Mouse (Mus musculus): ENCODE measurements around the gene Grhl3.

Gene Grhl3

GRCm38 (mm10) chr4:135575365-135576140, 2.1 kb upstream of the Grhl3 start:
- in situ Hi-C loops (cut with MseI, MboI): no loop called here

DNA sequence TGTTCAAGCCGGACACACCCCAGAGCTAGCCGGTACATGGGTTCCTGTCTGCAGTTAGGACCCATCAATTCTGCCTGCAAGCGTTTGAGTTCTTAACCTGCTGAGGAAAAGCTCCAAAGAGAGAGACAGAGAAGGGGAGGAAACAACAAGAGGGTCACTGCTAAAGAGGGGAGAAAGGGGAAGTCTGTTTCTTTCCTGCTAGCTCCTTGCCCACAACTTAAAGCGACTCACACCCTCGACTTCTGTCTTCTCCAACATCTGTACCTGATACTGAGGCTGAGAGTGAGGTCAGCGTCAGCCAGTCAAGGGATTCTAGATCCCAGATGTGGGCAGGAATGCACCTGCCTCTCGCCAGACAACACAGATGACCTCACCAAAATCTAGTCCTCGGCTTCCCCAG, 1.2 kb downstream of the Grhl3 start:
- in situ Hi-C loops (cut with MseI, MboI): no loop called here

DNA sequence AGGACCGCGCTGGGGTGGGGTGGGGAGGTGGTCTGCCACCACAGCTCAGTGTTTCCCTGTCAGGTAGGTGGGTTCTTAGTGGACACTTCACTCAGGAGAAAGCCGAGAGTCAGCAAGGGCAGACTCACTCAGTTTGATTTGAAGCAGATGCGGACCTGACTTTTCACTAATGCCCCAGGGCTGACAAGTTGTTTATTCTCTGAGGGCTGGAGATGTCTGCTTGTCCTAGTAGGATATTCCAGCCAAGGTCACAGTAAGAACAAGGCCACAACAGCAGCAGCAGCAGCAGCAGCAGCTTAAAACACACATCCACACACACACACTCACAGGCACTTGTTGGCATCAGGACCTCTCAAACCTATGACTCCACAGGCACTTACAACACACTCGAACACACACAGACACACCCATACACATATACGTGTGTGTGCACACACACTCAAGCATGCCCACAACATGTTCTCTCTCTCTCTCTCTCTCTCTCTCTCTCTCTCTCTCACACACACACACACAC, 2.3 kb downstream of the Grhl3 start:
- in situ Hi-C loops (cut with MseI, MboI): no loop called here

DNA sequence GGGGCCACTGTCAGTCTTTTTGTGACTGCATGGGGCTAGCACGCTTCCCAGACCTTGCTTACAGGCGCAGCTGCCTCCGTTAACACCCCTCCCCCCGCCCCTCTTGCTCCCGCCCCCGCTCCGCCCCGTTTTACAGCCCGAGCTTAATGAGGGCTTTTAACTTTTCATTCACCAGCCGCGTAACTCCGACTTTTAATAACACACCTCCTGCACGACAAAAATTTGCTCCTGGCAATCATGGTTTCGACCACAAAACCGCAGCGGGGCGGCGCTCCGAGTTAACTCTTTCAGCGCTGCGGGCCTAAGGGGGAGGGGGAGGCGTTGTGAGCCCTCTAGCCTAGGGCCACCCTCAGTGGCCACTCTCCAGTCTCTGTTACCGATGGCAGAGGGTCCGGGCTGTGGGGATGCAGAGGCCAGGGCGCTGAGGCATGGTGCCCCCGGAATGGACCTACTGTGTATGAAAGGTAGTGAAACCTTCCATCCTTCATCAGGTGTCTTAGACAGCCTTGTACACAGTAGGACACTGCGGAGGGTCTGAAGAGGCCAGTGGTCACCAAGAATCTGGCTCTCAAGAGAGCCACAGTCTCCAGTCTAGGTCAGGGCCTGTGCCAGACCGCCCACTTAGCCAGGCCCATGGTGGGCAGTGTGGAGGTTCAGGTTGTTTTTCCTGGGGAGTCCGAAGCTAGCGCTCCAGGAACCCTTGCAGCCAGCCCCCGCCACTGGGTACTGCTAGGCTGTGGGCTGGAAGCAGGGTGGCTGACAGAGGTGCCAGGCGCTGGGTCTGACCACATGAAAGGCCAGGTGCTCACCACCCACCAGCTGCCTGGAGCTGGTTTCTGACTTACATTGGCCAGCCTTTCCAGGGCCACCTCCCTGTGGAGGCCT, 3.0 kb downstream of the Grhl3 start:
- in situ Hi-C loops (cut with MseI, MboI): no loop called here

GRCm38 (mm10) chr4:135569201-135569600, 4.2 kb downstream of the Grhl3 start:
- in situ Hi-C loops (cut with MseI, MboI): no loop called here

DNA sequence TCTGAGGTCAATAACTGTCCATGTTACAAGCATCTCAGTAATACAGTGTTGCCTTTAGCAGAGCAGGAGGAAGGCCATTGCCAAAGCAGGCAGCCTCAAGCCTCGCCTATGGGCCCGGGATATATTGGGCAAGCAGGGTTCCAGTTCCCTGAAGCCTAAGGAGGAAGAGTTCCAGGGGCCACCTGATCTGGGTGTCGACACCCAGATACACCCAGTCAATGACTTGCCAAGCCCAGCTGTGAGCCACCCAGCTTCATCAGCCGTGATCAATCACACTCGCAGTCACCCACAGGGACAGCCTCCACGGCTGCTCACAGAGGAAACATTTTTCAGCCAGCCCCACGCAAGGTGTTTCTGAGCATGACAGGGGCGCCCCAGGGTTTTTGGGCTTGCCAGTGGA, 5.9 kb downstream of the Grhl3 start:
- in situ Hi-C loops (cut with MseI, MboI): no loop called here

- in situ Hi-C loops (cut with MseI, MboI): no loop called here
Observed at GRCm38 (mm10) chr4:135567042-135567441, 6.4 kb downstream of the Grhl3 start.

DNA sequence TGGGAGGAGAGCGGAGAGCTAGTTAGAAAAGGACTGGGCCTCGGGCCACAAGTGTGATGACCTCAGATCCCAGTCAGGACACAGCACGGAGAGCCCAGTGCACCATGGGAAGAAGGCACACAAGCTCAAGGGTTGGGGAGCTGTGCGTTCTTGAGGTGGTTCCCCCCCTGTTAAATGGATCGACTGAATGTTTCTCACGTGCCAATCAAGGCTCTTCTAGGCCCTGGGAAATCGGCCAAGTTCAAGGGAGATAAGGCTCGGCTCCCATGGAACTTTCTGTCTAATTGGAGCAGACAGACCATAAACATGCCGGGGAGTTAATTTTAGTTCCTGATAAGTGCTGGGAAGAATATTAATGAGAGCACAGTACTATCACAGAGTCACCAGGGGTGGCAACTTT, 8.0 kb downstream of the Grhl3 start:
- in situ Hi-C loops (cut with MseI, MboI): no loop called here

- in situ Hi-C loops (cut with MseI, MboI): no loop called here
Observed at GRCm38 (mm10) chr4:135563794-135564193, 9.6 kb downstream of the Grhl3 start.

DNA sequence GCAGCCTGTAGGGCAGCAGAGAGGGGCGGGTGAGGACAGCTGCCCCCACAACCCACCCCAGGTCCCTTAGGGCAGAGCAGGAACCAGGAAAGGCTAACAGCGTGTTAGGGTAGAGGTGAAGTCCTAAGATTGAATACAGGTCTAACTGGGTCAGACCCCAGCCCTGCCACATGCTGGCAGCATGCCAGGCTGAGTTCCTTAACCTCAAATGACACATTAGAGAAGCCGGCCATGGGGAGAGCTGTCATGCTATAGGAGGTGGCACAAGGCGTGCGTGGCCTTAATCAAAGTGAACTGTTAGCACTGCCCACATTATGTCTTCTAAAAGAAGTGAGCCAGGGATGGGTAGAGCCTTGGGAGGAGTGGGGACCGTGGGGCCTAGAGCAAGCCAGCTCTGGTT, 24.1 kb downstream of the Grhl3 start:
- in situ Hi-C loops (cut with MseI, MboI): no loop called here

- in situ Hi-C loops (cut with MseI, MboI): no loop called here
Observed at GRCm38 (mm10) chr4:135548521-135549077, 24.8 kb downstream of the Grhl3 start.

DNA sequence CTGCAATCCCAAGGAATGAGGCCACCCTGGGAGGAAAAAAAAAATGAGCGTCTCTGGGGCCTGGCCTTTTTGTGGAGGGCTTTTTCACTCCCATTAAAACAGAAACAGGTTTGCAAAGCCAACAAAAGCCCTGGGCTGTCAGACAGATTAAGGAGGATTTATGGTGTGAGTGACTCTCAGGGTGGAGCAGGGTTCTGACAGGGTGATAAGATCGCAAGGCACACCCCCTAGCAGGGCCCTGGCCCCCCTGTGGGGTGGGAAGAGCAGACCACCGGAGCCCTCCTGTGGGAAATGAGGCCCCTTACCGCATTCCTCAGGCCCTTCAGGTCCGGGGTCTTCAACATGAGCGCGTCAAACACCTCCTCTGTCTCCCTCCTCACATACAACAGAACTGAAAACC, 25.3 kb downstream of the Grhl3 start:
- in situ Hi-C loops (cut with MseI, MboI): no loop called here

GRCm38 (mm10) chr4:135547551-135547950, 25.9 kb downstream of the Grhl3 start:
- in situ Hi-C loops (cut with MseI, MboI): no loop called here

DNA sequence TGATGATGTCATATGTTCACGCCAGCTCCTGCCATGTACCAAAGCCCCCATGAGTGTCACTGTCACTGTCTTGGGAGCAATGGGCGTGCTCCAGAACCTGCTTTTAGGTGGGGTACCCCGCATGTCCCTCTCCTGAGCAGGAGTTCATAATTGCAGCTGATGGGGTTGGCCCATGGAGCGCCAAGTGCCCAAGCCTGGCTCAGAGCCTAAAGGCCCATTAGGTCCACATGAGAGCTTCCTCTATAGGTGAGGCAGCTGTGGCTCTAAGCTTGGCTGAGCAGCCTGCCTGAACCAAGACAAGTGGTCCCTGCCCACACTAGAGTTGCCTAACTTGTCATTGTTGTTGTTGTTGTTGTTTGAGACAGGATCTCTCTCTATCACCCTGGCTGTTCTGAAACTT, 26.6 kb downstream of the Grhl3 start:
- in situ Hi-C loops (cut with MseI, MboI): no loop called here

DNA sequence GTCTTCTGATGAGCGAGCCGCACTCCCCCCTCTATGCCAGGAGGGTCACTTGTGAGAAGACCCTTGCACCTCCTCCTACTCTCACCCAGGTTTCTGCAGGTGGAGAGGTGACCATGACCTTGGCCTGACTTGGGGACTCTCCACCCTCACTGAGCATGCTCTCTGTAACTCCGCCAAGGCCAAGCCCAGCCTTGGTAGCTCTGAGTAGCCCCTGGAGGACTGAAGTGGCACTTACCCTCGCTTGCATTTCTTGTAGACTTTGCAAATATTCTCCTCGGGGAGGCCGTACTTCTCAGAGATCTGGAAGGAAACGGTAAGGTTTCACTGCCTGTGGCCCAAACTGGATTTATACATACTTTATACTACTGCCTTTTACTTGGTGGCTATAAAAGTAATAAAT, 27.4 kb downstream of the Grhl3 start:
- in situ Hi-C loops (cut with MseI, MboI): no loop called here

GRCm38 (mm10) chr4:135545080-135545511, 28.3 kb downstream of the Grhl3 start:
- in situ Hi-C loops (cut with MseI, MboI): no loop called here

DNA sequence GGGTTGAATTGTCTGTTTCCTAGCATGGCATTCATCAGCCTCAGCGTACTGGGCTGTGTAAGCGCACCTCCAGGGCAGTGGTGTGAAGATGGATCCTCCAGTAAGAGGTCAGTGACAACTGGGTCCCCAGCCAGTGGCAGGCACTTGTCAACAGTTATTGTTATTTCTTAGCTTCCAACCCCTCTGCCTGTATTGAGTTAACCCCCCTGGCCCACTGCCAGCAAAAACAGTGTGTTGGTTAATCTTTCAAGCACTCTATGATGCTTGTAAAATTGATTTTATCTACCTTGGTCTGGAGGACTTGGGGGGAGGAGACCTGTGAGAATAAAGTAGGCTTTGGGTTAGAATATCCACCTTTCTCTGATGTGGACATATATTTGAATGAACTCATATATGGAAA, 29.1 kb downstream of the Grhl3 start:
- in situ Hi-C loops (cut with MseI, MboI): no loop called here

DNA sequence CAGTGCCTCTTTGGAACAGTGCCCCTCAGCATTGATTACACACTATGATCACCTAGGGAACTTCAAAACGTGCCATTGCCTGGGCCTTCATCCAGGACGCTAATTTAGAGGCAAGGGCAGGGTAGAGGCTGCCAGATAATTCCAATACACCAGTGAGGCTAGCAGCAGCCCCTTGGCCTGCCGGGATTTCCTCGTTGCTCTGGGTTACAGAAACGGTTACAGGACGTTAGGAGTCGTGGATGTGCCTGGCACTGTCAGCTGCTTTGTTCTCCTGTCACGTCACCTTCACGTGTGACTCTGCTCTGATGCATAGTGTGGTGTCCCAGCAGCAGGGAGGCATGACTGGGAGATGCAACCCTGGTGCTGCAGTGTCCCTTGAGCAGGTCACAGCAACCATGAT, 33.4 kb downstream of the Grhl3 start:
- in situ Hi-C loops (cut with MseI, MboI): no loop called here

GRCm38 (mm10) chr4:135539056-135539455, 34.4 kb downstream of the Grhl3 start:
- in situ Hi-C loops (cut with MseI, MboI): no loop called here

- in situ Hi-C loops (cut with MseI, MboI): no loop called here
Observed at GRCm38 (mm10) chr4:135535021-135535420, 38.4 kb downstream of the Grhl3 start.

GRCm38 (mm10) chr4:135533001-135533400, 40.4 kb downstream of the Grhl3 start:
- in situ Hi-C loops (cut with MseI, MboI): no loop called here

All from mouse trophoblast stem cell (cell line).